Mouse (Mus musculus): ENCODE results near the gene Inpp5a.

Inpp5a gene

GRCm38 (mm10) chr7:139584221-139585175, 195.6 kb downstream of the Inpp5a start:
- peak in 1 of 2 experiments; percentile 49 for DNase-seq

GRCm38 (mm10) chr7:139585183-139585821, 196.4 kb downstream of the Inpp5a start:
- DNase-seq, result no peak

DNA sequence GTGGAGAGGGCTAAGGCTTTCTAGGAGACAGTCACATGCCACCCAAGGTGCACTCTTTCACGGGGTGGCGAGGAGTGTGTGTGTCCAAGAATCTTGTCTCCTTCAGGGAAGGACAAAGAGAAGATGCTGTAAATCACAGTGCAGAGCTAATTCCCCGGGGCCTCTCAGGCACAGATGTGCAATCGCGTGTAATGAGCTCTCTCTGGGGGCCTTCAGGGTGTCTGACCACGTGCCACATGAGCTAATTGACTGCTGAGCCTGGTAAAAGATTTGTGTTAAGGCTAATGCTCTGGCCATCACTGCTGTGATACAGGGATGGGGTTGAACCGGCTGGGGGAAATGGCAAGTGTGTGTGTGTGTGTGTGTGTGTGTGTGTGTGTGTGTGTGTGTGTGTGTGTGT, 199.0 kb downstream of the Inpp5a start:
- no peak for DNase-seq

- DNase-seq, result peak; percentile 50 to 68
Measured at GRCm38 (mm10) chr7:139590302-139590701, 201.4 kb downstream of the Inpp5a start.

GRCm38 (mm10) chr7:139591311-139591710, 202.4 kb downstream of the Inpp5a start:
- no peak for DNase-seq

DNA sequence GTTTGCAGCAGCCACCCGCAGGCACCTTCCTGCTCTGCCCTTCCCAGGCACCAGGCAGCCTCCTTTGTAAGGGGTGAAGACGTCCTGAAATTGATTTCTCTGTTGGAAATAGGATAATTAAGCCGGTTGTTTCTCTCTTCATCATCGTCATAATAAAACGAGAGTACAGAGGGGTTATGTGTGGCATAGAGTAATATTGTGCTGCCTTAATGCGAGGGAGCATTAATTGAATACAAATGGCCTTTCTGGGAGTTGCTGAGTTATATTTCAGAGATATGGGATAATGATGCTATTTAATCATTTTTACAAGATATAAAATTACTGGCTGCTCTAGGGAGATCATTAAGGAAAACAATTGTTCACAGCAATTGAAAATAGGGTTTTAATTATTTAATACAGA, 206.4 kb downstream of the Inpp5a start:
- no peak for DNase-seq

DNA sequence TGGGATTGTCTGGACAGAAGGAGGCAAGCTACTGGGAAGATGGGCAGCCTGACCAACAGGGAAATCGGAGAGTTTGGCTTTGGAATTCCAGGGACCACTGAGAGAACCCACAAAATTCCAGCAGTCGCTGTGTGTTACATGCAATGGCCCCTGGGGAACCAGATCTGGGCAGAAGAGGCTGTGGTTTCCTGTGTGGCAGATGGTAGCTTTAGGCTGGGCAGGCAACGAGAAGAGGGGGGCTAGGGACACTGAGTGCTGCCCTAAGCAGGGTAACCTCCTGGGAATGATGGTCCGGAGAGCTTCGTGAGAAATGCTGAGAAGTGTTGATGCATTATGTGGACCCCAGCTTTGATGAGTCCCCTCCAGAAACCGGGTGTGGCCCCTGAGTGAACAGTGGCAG, 207.0 kb downstream of the Inpp5a start:
- no peak for DNase-seq

- DNase-seq, result no peak
Measured at GRCm38 (mm10) chr7:139610328-139610727, 221.4 kb downstream of the Inpp5a start.

GRCm38 (mm10) chr7:139615767-139616766, 227.2 kb downstream of the Inpp5a start:
- peak; percentile 79 to 85 for DNase-seq

DNA sequence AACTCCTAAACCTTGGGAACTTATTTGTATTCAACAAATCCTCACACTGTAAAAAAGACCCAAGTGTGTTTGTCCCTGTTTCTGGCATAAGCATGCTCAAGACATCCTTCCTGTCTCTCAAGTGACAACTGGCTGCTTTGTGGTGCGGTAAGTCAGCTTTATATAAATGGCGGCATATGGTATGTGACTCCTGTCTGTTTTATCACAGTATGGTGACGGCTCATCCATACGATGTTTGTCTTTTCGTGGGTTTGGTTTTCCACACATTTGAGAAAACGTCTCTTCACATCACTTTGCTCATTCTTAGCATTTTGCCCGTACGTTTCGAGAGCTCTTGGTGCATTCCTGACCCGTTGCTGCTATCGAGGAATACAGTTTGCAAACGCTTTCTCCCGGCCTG, 233.7 kb downstream of the Inpp5a start:
- DNase-seq, result no peak

GRCm38 (mm10) chr7:139625156-139625555, 236.2 kb downstream of the Inpp5a start:
- DNase-seq, result no peak
